Mouse (Mus musculus): ENCODE measurements at regions not wholly inside any gene's neighbourhood (a gene's known extent, or its start where the extent isn't known, plus 50 kb on each side); places are given as distances from the start of the nearest gene placed in this dataset.
"Not testable (repeated sequence)": the region's sequence is repeated elsewhere in the genome, so short reads cannot be mapped to it uniquely, and the experiment has no call there.

GRCm38 (mm10) chr10:15321480-15321879 lies 603.5 kb upstream of the Gje1 start:
- DNase-seq: no peak

DNA sequence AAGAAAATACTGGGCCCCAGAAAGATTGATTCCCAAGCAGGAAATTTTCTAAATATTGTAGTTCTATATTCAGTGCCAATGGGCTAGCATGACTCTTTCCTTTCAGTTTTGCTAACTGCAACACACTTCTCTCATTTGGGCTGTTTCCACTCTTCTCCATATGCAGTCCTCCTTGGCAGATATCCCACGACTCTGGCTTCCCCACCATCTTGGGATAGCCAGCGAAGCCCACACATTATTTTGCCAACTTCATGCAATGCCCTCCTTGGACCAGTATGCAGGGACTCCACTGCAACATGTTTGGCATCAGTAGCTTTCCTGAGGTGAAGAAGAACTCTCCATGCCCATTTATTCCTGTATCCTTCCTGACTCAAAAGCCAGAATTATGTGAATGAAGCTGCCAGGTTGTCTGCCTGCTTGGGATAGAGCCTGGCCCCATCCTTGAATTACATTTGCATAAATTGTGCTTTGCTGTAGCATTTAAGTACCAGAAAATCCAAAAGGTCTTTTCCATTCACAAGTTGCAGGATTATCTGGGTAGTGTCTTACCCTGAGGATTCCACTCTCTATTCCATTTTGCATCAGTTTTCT lies 599.1 kb upstream of the Gje1 start:
- no peak for DNase-seq

GRCm38 (mm10) chr10:15310650-15311049 lies 592.6 kb upstream of the Gje1 start:
- no peak for DNase-seq

DNA sequence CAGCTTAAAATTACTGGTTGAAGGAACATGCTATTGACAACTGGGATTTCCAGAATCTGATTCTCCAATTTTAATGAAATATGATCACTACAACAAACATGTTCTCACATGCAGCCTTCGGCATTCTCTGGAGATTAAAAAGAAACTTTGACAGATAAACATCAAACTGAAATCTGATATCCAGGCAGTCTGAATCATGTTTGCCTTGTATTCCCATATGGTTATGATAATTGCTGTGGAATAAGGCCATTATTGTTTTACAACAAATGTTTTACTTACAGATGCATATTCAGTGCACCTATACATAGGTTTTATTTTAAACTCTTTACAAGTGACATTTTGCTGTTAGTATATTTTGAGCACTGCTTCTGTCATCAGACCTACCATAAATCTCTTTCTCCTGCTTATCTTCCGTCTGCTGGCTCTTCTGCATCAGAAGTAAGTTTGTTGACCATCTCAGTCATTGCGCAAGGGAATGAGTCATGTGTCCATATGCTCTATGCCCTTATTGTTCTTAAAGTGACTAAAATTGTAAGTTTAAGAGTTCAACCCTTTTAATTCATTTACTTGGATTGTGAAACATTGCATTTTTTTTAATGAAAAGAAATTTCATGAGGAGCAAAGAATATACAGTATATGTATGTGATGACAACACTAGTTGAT lies 587.9 kb upstream of the Gje1 start:
- DNase-seq: no peak

DNA sequence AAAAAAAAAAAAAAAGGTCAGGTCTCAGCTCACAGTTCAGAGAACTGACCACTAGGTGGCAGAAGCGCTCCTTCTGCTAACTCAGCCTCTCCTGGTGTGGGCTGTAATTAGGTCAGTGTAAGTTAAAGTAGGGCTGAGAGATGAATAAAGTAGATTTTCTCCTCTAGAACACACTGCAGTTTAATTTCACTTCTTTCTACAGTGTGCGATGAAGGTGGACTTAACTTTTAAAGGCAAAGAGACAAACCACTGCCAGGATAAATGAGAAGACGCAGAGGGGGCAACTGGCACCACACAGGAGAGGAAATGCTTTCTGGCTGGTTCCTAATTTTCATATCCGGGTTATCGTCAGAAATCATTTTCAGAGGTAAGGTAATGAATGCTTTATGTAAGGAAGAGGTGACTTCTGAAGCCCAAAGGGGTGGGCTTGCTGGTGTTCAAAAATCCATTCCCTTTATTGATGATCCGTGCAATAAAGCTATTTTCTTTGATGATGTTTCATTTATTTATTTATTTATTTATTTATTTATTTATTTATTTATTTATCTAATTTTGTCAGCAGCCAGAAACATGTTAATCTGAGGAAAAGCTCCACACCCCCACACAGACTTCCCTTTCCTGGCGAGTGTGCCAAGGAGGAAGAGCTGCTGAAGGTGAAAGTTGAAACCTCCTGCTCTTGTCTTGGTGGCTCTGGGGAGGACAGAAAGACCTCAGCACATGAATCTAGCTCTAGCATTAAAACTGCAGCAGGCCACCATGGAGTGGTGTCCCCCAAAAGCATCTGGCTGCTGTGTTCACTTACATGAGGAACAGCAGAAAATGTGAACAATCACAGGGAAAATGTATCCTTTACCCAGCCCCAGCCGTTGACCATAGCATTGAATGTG lies 582.4 kb upstream of the Gje1 start:
- DNase-seq: peak; percentile 88

DNA sequence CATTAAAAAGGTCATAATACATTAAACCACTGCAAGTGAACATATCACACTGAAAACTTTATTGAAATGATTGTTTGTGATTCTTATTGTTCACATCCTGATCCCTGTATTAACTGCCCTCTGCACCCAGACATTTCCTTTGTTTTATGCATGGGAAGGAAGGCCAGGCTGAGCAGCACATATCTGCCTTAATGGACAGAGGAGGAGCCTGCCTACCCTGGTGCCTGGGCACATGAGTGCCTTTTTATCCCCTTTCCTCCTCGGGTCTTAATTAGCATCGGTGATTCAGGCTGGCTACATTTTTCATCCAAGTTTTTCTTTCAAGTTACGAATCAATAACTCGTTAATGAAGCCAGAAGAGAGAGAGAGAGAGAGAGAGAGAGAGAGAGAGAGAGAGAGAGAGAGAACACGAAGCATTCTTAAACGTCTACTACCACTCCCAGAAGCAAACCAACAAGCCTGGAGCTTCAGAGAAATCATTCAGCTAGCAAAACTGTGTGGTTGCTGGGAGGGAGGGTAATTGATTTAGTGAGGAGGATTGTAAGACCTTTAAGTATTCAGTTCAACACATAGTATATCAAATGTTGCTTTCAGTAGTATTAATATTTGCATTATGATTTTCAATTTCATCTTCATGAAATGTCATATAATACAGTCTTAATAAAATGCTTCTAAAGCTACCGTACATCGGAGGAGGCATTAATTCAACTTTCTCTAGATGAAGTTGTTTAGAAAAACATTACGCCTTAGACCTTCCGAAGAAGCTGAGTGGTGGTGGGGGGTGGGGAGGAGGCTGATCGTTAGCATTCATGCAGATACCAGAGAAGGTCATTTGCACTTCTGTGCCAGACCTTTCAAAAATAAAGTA lies 581.6 kb upstream of the Gje1 start:
- no peak for DNase-seq

GRCm38 (mm10) chr10:15297257-15297656 lies 579.2 kb upstream of the Gje1 start:
- DNase-seq: no peak

DNA sequence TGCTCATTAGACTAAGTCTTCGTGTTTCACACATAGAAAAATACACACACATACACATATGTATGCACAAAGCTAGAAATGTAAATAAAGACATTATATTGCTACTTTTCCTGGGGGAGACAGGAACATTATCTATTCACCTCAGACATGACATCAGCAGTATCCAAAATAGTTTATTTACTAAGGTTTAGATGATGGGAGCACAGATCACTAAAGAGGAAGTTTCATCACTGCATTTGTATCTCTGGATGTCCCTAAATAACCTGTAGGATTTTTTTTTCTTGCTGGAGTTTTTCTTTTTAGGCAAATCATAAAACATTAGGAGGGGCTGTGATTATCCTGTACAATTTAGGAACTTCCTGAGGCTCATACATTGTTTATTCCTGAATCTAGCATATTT lies 576.1 kb upstream of the Gje1 start:
- no peak for DNase-seq

- DNase-seq: not testable (repeated sequence)
Measured at GRCm38 (mm10) chr10:15263337-15263736, 545.3 kb upstream of the Gje1 start.

GRCm38 (mm10) chr10:15262282-15262681 lies 544.3 kb upstream of the Gje1 start:
- DNase-seq: not testable (repeated sequence)

DNA sequence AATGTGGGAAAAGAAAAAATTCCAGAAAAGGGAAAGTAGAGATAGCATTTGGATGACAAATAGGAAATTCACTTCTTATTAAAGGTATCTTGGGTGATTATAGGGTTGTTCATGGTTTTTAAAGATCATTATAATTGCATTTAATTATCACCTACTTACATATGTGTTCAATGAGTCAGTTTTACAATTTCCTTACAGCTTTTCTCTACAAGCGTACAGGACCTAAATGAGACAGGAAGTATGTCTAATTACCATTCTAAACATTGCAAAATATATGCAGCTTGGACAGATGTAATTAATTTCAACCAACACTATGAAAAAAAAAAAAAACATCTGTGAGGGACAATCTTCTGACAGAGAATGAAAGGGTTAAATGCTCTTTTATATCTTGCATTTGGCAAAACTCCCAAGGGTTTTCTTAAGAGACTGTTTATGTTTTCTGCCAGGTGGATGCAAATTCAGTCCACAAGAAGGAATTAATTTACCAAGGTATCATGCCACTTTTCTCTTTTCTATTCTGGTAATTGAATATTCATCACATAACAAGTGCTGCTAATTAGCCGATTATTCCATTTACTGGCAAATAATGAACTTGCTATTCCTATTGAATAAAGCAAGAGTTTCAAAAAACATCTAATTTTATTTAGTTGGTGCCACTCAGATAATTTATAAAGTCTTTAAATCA lies 531.5 kb upstream of the Gje1 start:
- DNase-seq: no peak

- no peak for DNase-seq
Measured at GRCm38 (mm10) chr10:15248899-15249298, 530.9 kb upstream of the Gje1 start.

DNA sequence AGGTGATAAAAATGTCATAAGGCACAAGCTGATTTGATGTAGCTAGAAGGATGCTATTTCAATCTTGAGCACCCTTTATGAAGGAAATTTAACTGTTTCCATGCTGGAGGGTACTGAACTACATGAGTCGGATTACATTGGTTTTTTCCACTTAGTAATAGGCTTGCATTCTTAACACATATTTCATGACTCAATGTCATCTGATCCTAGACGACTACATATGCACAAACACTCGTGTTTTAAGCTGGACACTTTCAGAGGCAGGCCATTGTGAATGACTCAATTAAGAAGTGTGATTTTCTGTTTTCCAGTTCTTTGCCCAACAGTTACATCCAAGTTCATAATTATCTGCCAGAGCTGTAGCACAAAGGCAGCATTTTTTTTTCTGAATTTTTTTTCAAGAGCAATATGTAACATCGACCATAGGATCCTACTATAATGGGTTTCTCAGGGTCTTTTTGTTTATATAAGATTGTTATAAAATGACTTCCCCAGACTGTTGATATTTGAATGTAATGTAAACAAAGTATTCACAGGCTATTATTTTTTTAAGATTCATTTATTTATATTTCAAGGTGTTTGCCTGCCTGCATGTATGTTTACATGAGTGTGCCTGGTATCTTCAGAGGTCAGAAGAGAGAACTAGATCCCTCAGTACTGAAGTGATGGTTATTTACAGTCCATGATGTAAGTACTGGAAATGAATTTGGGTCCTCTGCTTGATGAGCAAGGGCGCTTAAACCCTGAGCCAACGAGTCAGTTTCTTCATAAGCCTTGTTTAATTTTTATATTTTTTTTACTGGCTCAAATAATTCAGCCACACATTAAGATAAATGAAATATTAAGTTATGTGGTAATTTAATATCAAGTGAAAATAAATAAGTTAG lies 526.6 kb upstream of the Gje1 start:
- DNase-seq: no peak

DNA sequence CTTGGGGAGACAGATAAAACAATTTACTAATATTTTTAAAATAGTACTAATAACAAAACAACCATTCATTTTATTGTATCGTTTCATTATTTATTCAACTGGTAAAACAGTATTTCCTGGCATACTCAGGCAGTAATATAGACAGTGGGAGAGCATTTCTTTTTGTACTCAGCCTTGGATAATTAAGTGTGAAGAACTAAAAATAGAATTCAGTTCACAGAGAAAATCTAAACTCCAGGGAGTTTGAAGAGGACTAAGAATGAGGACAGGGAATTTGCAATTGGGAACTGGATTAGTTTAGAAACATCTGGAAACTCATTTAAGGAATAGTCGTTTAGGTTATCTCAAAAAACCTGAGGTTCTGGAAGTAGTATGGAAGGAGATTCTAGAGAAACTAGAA lies 525.4 kb upstream of the Gje1 start:
- no peak for DNase-seq

DNA sequence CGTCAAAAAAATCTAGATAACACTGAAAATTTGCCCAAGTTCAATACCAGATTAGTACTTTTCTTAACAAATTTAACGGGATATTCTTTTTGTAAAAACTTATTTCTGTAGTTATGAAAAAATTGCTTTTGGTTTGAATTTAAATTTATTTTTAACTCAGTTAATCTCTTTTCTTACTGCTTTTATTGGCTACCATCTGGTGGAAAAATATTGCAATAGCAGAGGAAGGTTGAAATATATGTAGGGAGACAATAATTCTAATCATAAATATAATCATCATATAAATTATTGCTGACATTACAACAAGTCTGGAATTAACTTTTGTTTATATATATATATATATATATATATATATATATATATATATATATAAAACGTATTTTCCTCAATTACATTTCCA lies 500.9 kb upstream of the Gje1 start:
- no peak for DNase-seq

- DNase-seq: no peak
Measured at GRCm38 (mm10) chr10:15179585-15179984, 461.6 kb upstream of the Gje1 start.

DNA sequence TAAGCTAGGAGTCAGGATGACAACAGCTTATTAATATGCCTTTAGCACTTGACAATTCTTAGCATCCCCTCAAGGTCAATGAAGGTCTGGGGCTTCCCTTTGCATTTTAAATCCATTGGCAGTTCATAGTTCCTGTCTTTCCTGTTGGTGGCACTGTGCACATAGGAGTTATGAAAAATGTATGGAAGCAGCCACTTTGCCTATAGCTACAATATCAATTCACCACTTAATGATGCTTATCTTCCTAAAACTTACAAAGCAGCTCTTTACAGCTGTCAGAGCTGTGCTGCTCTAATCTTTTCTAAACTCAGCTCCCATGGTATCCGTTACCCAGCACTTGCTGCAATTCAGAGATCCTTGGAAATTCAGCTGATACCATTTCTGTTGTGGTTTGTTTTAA lies 456.4 kb upstream of the Gje1 start:
- no peak for DNase-seq

- DNase-seq: no peak
Measured at GRCm38 (mm10) chr10:15172558-15172957, 454.5 kb upstream of the Gje1 start.

DNA sequence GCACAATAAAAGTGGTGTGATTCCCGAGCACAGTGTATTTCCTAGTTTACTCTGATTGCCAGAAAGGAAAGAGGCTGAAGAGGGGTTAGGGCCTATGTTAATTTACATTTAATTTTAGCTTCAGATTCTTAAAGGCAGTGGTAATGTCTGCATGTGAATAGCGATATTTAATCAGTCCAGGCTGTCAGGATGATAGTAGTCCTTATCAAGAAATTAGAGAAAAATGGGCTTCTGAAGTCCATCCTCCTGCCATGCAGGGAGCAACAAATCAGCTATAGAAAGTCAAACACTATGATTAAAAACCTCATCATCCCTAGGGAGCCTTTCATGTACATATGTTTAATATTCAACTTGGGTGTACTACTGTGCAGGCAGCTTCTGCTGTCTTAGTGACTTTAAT lies 422.7 kb upstream of the Gje1 start:
- DNase-seq: no peak
